Mouse (Mus musculus): ENCODE results near the gene Nhs.

DNA sequence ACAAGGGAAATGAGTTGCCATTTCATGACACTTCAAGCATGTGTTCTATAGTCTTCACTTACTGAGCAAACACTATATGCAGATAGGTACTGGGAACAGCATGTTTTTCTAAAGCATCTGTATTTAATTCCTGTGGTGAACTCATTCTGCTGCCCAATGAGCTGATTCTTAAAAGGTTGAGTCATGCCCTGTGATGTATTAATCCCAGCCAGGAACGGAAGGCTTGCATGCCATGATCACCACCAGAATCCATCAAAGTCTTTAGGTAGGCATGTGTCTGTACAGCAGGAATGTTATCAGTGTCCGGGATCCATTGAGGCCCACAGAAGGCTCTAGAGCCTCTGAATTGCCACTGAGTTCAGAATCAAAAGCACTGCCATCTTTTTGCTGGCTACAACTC lies 103.9 kb downstream of the Nhs start:
- no peak for TF ChIP-seq EP300 (IDR thresholded peaks at IDR 0.05; ENCODE audit: low read length)
- no peak for TF ChIP-seq MAX (IDR thresholded peaks at IDR 0.05; ENCODE audit: low read length)
- TF ChIP-seq USF2 (conservative IDR thresholded peaks at IDR 0.05; ENCODE audit: low read depth, low read length), result no peak
- no peak for TF ChIP-seq MAFK (IDR thresholded peaks at IDR 0.05; ENCODE audit: insufficient replicate concordance, low read length)
- TF ChIP-seq BHLHE40 (IDR thresholded peaks at IDR 0.05; ENCODE audit: low read depth, low read length), result no peak
- no peak for TF ChIP-seq POLR2A (IDR thresholded peaks at IDR 0.05; ENCODE audit: low read depth, low read length)
- TF ChIP-seq CTCF (conservative IDR thresholded peaks at IDR 0.05 in 1 of 2, IDR thresholded peaks at IDR 0.05 in 1 of 2; ENCODE audit: low read depth in 2 of 2, low read length in 2 of 2), result no peak
- no peak for TF ChIP-seq MYC (IDR thresholded peaks at IDR 0.05; ENCODE audit: low read depth, low read length)
- TF ChIP-seq E2F4 (IDR thresholded peaks at IDR 0.05; ENCODE audit: insufficient replicate concordance, low read depth, low read length), result no peak
- no peak for TF ChIP-seq ELF1 (IDR thresholded peaks at IDR 0.05; ENCODE audit: low read depth, low read length)
- no peak for TF ChIP-seq ZC3H11A (IDR thresholded peaks at IDR 0.05; ENCODE audit: low read depth, low read length)
- no peak for TF ChIP-seq POLR2AphosphoS2 (IDR thresholded peaks at IDR 0.05; ENCODE audit: low read depth, low read length)
